ENCODE assay signal across 25 mouse cellular contexts in genomic region chr8:12354406-12355025, GRCm38 (mm10). TPM values are rescaled to one million over a fixed set of nuclear protein-coding genes. Genes with fewer than 3 reads are reported as not detected.
A peak's percentile ranks its signal among the peaks of the same experiment; 100 is the strongest.
DNase-seq lines count a peak whose midpoint lies in the region; ATAC-seq lines count a peak whose summit lies in the region.
"Had no signal": no experiment of that assay in that cellular context is flagged by ENCODE, and none has a peak within 500 bp of the region (broad histone marks: within the 10 kb centered on the region; RNA-seq: fewer than 3 reads in every experiment).

No protein-coding gene starts in this region.

- WGBS in heart, embryonic 14.5 days: 40% methylated on average over 10 of the region's 10 CpGs
- 55% methylated on average over 10 of the region's 10 CpGs for WGBS in heart, embryonic 12.5 days
- 69% methylated on average over 10 of the region's 10 CpGs for WGBS in midbrain, embryonic 10.5 days
- 67% methylated on average over 10 of the region's 10 CpGs for WGBS in midbrain, embryonic 13.5 days
- WGBS in embryonic facial prominence, embryonic 10.5 days: 61% methylated on average over 10 of the region's 10 CpGs
- WGBS in forebrain, embryonic 12.5 days: 75% methylated on average over 10 of the region's 10 CpGs

- ATAC-seq in heart, embryonic 14.5 days (ENCODE audit: insufficient number of reproducible peaks, insufficient read depth, low FRiP score, low read depth): peak; percentile 35; the same call in 1 of the 2 replicates
- ATAC-seq in heart, embryonic 12.5 days (ENCODE audit: insufficient number of reproducible peaks, low FRiP score): no peak
- no peak for ATAC-seq in midbrain, embryonic 13.5 days
- ATAC-seq in forebrain, embryonic 12.5 days (ENCODE audit: low FRiP score): no peak
- ATAC-seq in inflammation-experienced regulatory T-cells, adult 6 months: no peak
- ATAC-seq: forebrain, embryonic 14.5 days; hindbrain, postnatal 0 days; liver, embryonic 12.5 days; midbrain, embryonic 15.5 days had no signal

- peaks cover 4% of the 10 kb centered on the region; the same call in 1 of the 2 replicates for H3K9me3 ChIP-seq in heart, embryonic 14.5 days (ENCODE audit: control insufficient read depth, low read length)
- H3K9me3 ChIP-seq in heart, embryonic 12.5 days (replicated peaks): no peaks in the 10 kb centered on the region; the same call in 1 of the 2 replicates
- no peaks in the 10 kb centered on the region; the same call in 1 of the 2 replicates for H3K9me3 ChIP-seq in midbrain, embryonic 10.5 days (replicated peaks)
- H3K9me3 ChIP-seq in midbrain, embryonic 13.5 days: no peaks in the 10 kb centered on the region
- H3K9me3 ChIP-seq in embryonic facial prominence, embryonic 10.5 days: no peaks in the 10 kb centered on the region
- 0 out of 2 replicates have a peak, but pooled peaks cover 3% of the 10 kb centered on the region for H3K9me3 ChIP-seq in forebrain, embryonic 12.5 days
- H3K9me3 ChIP-seq: heart, embryonic 13.5 days; liver, embryonic 12.5 days; midbrain, embryonic 15.5 days; neural tube, embryonic 15.5 days had no signal

- H3K27me3 ChIP-seq in heart, embryonic 14.5 days (ENCODE audit: control insufficient read depth, insufficient read depth, low read length): no peaks in the 10 kb centered on the region; the same call in 1 of the 2 replicates
- peaks cover 12% of the 10 kb centered on the region for H3K27me3 ChIP-seq in heart, embryonic 12.5 days (replicated peaks)
- peaks cover 62% of the 10 kb centered on the region for H3K27me3 ChIP-seq in midbrain, embryonic 10.5 days (ENCODE audit: low read depth, poor library complexity, severe bottlenecking)
- peaks cover 35% of the 10 kb centered on the region for H3K27me3 ChIP-seq in midbrain, embryonic 13.5 days
- H3K27me3 ChIP-seq in embryonic facial prominence, embryonic 10.5 days (replicated peaks; ENCODE audit: low read depth, poor library complexity, severe bottlenecking): peaks cover 13% of the 10 kb centered on the region
- H3K27me3 ChIP-seq in forebrain, embryonic 12.5 days: peaks cover 38% of the 10 kb centered on the region
- H3K27me3 ChIP-seq: heart, embryonic 13.5 days; liver, embryonic 12.5 days had no signal

- H3K9ac ChIP-seq in heart, embryonic 14.5 days (ENCODE audit: low read length): no peak overlapping the region
- H3K9ac ChIP-seq in heart, embryonic 12.5 days: no peak overlapping the region
- no peak overlapping the region for H3K9ac ChIP-seq in midbrain, embryonic 13.5 days (replicated peaks)
- no peak overlapping the region for H3K9ac ChIP-seq in forebrain, embryonic 12.5 days
- H3K9ac ChIP-seq: heart, embryonic 13.5 days; limb, embryonic 12.5 days; liver, embryonic 12.5 days; midbrain, embryonic 15.5 days; neural tube, embryonic 15.5 days had no signal

- H3K36me3 ChIP-seq in heart, embryonic 14.5 days (ENCODE audit: control insufficient read depth, insufficient read depth, low read length): no peaks in the 10 kb centered on the region
- H3K36me3 ChIP-seq in heart, embryonic 12.5 days: no peaks in the 10 kb centered on the region
- H3K36me3 ChIP-seq in midbrain, embryonic 10.5 days: no peaks in the 10 kb centered on the region
- H3K36me3 ChIP-seq in midbrain, embryonic 13.5 days: no peaks in the 10 kb centered on the region
- no peaks in the 10 kb centered on the region for H3K36me3 ChIP-seq in embryonic facial prominence, embryonic 10.5 days (replicated peaks)
- no peaks in the 10 kb centered on the region for H3K36me3 ChIP-seq in forebrain, embryonic 12.5 days (replicated peaks)
- H3K36me3 ChIP-seq: heart, embryonic 13.5 days; limb, embryonic 12.5 days; liver, embryonic 12.5 days; midbrain, embryonic 15.5 days; neural tube, embryonic 15.5 days had no signal

- H3K4me1 ChIP-seq in heart, embryonic 14.5 days (ENCODE audit: control insufficient read depth in 2 of 2, insufficient read depth in 2 of 2, low read length in 2 of 2): no peaks in the 10 kb centered on the region
- 0 out of 2 replicates have a peak, but pooled peaks cover 4% of the 10 kb centered on the region for H3K4me1 ChIP-seq in heart, embryonic 12.5 days (replicated peaks)
- peaks cover 5% of the 10 kb centered on the region; the same call in 1 of the 2 replicates for H3K4me1 ChIP-seq in midbrain, embryonic 10.5 days
- H3K4me1 ChIP-seq in midbrain, embryonic 13.5 days (replicated peaks): no peaks in the 10 kb centered on the region
- H3K4me1 ChIP-seq in embryonic facial prominence, embryonic 10.5 days: peaks cover 6% of the 10 kb centered on the region
- H3K4me1 ChIP-seq in forebrain, embryonic 12.5 days: peaks cover 4% of the 10 kb centered on the region; the same call in 1 of the 2 replicates
- H3K4me1 ChIP-seq: heart, embryonic 13.5 days; liver, embryonic 12.5 days; midbrain, embryonic 15.5 days; neural tube, embryonic 15.5 days had no signal

- peak; percentile 23 for DNase-seq in midbrain, embryonic 10.5 days (ENCODE audit: low spot score)
- peak; percentile 22 for DNase-seq in embryonic facial prominence, embryonic 10.5 days (ENCODE audit: low spot score)
- DNase-seq: adrenal gland, postnatal 10 days; cerebellum, adult 11-12 months; cerebellum, postnatal 14 days; gastrocnemius, postnatal 25 days; heart, postnatal 4 days; kidney, adult 11 months; lung, adult 2 months had no signal

- H3K4me3 ChIP-seq in heart, embryonic 14.5 days (ENCODE audit: control insufficient read depth in 1 of 2, insufficient read depth in 1 of 2, low read depth in 1 of 2, low read length in 2 of 2): no peak overlapping the region
- no peak overlapping the region for H3K4me3 ChIP-seq in heart, embryonic 12.5 days
- no peak overlapping the region for H3K4me3 ChIP-seq in midbrain, embryonic 10.5 days
- H3K4me3 ChIP-seq in midbrain, embryonic 13.5 days (replicated peaks): no peak overlapping the region
- no peak overlapping the region for H3K4me3 ChIP-seq in embryonic facial prominence, embryonic 10.5 days
- no peak overlapping the region for H3K4me3 ChIP-seq in forebrain, embryonic 12.5 days (replicated peaks)
- H3K4me3 ChIP-seq: erythroblast, embryonic 14.5 days; heart, embryonic 13.5 days; limb, embryonic 12.5 days; liver, embryonic 12.5 days; midbrain, embryonic 15.5 days; neural tube, embryonic 15.5 days had no signal

- no peak overlapping the region for H3K27ac ChIP-seq in heart, embryonic 14.5 days (replicated peaks in 1 of 2; ENCODE audit: control insufficient read depth in 1 of 2, insufficient read depth in 1 of 2, low read depth in 2 of 2, low read length in 2 of 2)
- no peak overlapping the region for H3K27ac ChIP-seq in heart, embryonic 12.5 days (ENCODE audit: poor library complexity, severe bottlenecking)
- H3K27ac ChIP-seq in midbrain, embryonic 10.5 days (replicated peaks): no peak overlapping the region
- H3K27ac ChIP-seq in midbrain, embryonic 13.5 days: no peak overlapping the region
- no peak overlapping the region for H3K27ac ChIP-seq in embryonic facial prominence, embryonic 10.5 days (replicated peaks)
- no peak overlapping the region for H3K27ac ChIP-seq in forebrain, embryonic 12.5 days
- H3K27ac ChIP-seq: heart, embryonic 13.5 days; hindbrain, postnatal 0 days; kidney, postnatal 0 days; limb, embryonic 12.5 days; liver, embryonic 12.5 days; midbrain, embryonic 15.5 days; neural tube, embryonic 15.5 days; stomach, postnatal 0 days had no signal

- no peak overlapping the region for H3K4me2 ChIP-seq in heart, embryonic 14.5 days (ENCODE audit: low read length)
- H3K4me2 ChIP-seq in heart, embryonic 12.5 days: no peak overlapping the region
- no peak overlapping the region for H3K4me2 ChIP-seq in midbrain, embryonic 13.5 days (replicated peaks)
- H3K4me2 ChIP-seq in forebrain, embryonic 12.5 days: no peak overlapping the region
- H3K4me2 ChIP-seq: heart, embryonic 13.5 days; limb, embryonic 12.5 days; liver, embryonic 12.5 days; midbrain, embryonic 15.5 days; neural tube, embryonic 15.5 days had no signal

RNA-seq across cellular contexts. Expression of gene Sox1, which starts 40.6 kb away (rescaled TPM):
- polyA plus RNA-seq in heart, embryonic 14.5 days (2014; fragmentation: Nextera tagmentation; extraction: Ambion mirVana): not detected in 2 replicates
- not detected in 2 replicates for polyA plus RNA-seq in heart, embryonic 12.5 days (2016; fragmentation: Nextera tagmentation; extraction: Ambion mirVana)
- polyA plus RNA-seq in midbrain, embryonic 10.5 days (2016; fragmentation: Nextera tagmentation; extraction: Ambion mirVana): 3.2 and 3.4 TPM in 2 replicates
- 3.1 and 3.6 TPM in 2 replicates for polyA plus RNA-seq in midbrain, embryonic 13.5 days (2015; fragmentation: Nextera tagmentation; extraction: Ambion mirVana)
- 1.0 and 1.1 TPM in 2 replicates for polyA plus RNA-seq in embryonic facial prominence, embryonic 10.5 days (2016; fragmentation: Nextera tagmentation; extraction: Ambion mirVana)
- polyA plus RNA-seq in forebrain, embryonic 12.5 days (2016; fragmentation: Nextera tagmentation; extraction: Ambion mirVana): 9.6 and 11.0 TPM in 2 replicates
- not detected for polyA plus RNA-seq in inflammation-experienced regulatory T-cells, adult 6 months (2017; shearing (Covaris generic))
- polyA plus RNA-seq: heart, embryonic 13.5 days; kidney, postnatal 0 days; limb, embryonic 12.5 days; liver, embryonic 12.5 days; lung, adult 2 months; stomach, postnatal 0 days; thymus, postnatal 0 days had no signal
